Mouse (Mus musculus) heart, postnatal 10 days (tissue): ENCODE results near the gene Fkbp9. TPM values are rescaled to one million over a fixed set of nuclear protein-coding genes. Genes with fewer than 3 reads are reported as not detected.

ENCODE experiments used
- DNase-seq, 2 experiments: peaks; one replicate each; pipeline ENCODE4 v3.0.0; 2021
- intact Hi-C: fragments of 180-260 bp; cut with DNase I; formaldehyde crosslinking; loops from one replicate; pipeline ENCODE4 v1.15.1; 2025
- total RNA-seq, 2 experiments: library from RNA; stranded (reverse); gene quantifications; 2 replicates each; pipeline ENCODE4 v1.2.3; 2021

Gene Fkbp9
- total RNA-seq, 2 experiments from 2014 or later = 132 to 136 TPM

DNA sequence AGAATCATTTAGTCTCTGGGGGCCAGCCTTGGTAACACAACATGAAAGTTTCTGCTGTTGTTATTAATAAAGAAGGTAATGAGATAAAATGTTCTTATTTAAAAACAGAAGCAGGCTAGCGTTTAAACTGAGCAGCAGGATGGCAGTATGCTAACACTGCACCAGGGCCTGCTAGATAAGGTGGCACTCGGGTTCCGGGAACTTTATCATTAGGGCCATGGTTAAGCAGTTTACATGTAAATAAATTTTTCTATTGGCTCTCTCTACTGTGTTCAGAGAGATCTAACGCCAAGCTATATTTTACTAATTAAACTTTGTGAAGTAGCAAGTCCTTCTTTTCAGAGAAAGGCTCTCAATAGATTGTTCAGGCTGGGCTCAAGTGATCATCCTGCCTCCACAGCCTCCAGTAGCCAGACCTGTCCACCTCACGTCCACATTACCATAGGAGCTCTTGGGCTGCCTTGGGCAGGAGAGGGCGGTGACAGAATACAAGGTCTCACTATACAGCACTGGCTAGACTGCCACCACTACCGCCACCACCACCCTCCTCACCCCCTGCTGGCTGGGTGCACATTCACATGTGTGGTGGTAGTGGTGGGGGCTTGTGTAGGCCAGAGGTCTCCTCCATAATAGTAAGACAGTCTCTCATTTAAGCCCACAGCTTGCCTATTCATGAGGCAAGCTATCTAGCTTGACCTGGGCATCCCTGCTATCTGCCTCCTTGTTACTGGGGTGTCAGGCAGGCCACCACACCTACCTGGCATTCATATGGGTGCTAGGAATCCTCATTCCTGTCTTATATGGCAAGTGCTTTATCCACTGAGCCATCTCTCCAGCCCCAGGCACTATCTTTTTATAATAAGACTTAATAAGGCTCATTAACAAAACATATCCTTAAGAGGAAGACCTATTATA is 71.0 kb downstream of the Fkbp9 start:
- intact Hi-C loops = no loop called here
- no peak for DNase-seq

DNA sequence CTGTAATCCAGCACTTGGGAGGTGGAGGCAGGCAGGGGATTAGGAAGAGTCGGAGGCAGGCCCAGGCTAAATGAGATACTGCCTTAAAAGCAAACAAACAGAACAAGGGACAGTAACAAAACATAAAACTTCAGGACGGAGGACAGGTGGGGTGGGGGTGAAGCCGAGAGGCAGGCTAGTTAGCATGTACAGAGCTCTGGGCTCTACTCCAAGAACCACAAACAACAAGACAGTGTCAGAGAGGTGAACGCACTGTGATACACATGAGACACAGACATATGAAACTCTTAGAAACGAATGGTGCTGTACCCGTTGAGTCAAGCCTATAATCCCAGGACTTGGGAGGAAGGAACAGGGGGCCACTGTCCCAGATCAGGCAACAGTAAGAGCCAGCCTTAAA is 72.0 kb downstream of the Fkbp9 start:
- intact Hi-C loops = no loop called here
- DNase-seq = no peak

DNA sequence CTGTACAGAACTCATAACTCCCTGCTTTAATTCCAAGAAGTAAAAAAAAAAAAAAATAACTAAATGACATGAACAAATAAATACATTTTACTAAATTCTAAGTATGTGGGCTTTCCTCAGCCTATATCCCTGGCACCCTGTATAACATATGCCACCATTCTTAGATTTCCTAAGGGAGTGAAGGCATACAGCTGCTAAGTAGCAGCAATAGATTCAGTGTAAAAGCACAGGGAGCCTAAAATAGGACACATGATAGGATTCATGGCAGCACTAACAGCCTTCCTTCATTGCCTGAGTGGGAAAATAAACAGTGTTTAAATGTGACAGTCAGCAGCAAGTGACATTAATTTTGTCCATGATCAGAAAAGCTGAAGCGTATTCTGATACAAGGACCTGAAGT is 72.5 kb downstream of the Fkbp9 start:
- intact Hi-C loops = no loop called here
- DNase-seq = no peak

DNA sequence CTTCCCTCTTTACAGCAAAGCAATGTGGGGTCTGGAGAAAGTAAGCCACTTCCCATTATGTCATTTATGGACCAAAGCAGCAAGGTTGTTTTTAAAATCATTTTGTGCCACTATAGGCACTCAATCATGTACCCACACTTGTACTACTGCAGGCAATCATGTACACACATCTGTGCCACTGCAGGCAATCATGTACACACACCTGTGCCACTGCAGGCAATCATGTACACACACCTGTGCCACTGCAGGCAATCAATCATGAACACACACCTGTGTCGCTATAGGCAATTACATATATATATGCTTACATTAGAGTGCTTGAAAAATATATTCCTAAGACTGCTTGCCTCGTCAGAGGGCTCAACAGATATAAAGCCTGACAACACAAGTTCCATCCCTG is 73.1 kb downstream of the Fkbp9 start:
- intact Hi-C loops = loop anchor here (5.0 kb wide), 1 partner anchor 33 kb away; no protein-coding TSS in a partner anchor
- no peak for DNase-seq

DNA sequence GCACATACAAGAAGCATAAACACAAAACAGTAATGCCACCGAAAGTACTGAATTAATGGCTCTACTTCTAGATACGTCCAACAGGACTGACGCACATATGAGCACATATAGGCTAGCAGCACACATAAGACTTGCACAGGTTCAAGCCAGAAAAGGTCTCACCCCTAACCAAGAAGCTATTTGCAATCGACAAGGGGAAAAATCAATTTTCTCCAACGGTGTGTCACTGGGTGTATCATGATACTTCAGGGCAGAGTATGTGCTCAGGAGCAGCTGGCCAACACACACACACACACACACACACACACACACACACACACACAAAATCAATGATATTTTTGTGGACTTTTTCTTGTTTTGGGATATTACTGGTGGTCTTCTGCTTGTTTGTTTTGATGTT is 73.6 kb downstream of the Fkbp9 start:
- intact Hi-C loops = loop anchor here (5.0 kb wide), 1 partner anchor 33 kb away; no protein-coding TSS in a partner anchor
- no peak for DNase-seq

DNA sequence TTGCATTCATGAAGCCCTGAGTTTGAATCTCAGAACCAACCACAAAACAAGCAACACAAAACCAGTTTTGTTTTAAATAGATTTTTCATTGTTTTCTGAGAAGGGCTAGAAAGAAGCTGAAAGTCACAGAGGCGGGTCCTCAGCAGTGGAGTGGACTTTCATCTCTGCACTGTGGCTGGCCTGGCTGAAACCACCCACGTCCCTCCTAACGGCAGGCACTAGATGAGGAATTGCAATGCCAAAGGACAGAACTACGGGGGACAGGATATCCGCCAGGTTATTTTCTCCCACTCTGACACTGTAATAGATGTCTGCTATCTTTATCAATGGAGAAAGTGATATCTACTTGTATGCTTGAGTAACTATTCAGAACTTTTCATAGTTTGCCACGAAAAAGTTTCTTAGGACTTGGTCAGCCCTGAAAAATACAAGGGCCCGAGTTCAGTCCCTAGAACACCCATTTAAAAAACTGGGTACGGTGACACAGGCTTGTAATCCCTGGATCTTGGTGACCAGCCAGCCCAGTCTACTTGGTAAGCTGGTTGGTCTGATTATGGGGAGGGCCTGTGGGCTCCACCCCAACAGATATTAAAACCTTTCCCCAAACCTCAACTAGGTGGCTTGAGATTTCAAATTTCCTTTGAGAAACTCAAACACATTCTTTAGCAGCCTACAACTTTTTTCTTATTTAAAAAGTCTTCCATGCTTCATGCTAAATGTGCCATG is 74.4 kb downstream of the Fkbp9 start:
- DNase-seq = no peak
- intact Hi-C loops = loop anchor here (5.0 kb wide), 1 partner anchor 34 kb away; no protein-coding TSS in a partner anchor

DNA sequence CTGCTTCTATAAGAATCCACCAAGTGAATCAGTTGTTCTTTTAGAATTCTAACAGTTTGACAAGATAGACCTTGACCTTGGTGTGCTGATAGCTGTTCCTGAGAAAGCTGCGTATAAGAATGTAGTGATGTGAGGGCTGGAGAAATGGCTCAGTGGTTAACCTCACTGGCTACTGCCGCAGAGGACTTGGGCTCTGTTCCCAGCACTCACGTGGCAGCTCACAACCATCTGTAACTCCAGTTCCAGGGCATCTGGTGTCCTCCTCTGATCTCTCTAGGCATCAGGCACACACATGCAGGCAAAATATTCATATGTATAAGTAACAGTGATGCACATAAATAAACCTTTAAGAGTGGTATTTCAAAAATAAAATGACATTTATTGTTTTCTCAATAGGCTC is 76.1 kb downstream of the Fkbp9 start:
- no peak for DNase-seq
- intact Hi-C loops = loop anchor here (5.0 kb wide), 1 partner anchor 36 kb away; no protein-coding TSS in a partner anchor

DNA sequence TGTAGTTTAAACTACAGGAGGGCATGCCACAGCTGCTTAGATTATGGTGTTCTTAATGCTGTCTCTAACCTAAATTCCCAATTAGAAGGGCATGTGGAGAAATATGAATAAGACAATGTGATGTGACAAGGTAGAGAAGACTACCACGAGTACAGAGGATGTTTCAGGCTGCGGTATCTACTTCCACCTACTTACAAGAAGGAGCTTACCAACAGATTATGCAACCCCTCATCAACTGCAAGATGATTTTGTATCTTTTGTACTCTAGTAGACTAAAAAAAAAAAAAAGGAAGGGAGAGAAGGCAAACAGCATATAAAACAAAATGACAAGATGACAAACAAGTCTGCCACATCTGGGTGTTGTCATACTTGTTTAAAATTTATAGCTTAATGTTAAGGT is 76.5 kb downstream of the Fkbp9 start:
- intact Hi-C loops = loop anchor here (5.0 kb wide), 1 partner anchor 36 kb away; no protein-coding TSS in a partner anchor
- no peak for DNase-seq

DNA sequence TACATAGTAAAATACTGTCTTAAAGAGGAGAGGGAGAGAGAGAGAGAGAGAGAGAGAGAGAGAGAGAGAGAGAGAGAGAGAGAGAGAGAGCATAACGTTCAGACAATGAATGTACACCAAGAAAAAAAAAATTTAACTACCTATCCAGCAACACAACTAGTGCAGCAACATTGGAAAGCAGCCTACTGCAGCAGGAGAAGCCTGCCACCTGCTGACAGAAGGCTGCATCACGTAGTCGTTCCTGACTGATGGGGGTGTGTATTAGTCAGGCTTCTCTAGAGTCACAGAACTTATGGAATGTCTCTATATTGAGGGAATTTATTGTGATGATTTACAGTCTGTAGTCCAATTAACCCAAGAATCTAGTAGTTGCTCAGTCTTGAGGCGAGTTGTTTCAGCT is 77.1 kb downstream of the Fkbp9 start:
- intact Hi-C loops = loop anchor here (1.0 to 5.0 kb wide), 3 partner anchors 37 to 101 kb away; no protein-coding TSS in a partner anchor
- peak; percentile 76 to 83 for DNase-seq

DNA sequence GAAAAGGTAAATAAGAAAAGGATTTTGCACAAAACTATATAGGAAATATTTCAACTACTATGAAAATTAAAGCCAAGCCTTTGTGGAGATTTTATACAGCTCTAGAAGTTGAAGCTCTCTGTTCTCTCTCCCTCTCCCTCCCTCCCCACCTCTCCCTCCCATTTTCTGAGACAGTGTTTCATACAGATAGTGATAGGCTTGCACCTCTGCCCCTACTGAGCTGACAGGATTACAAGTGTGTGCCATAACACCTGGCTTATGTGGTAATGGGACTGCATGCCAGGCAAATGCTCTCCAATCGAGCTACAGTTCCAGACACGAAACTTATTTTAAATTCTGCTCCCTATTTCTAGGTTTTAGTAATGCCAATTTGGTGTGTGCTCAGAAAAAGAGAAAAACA is 79.1 kb downstream of the Fkbp9 start:
- no peak for DNase-seq
- intact Hi-C loops = no loop called here

DNA sequence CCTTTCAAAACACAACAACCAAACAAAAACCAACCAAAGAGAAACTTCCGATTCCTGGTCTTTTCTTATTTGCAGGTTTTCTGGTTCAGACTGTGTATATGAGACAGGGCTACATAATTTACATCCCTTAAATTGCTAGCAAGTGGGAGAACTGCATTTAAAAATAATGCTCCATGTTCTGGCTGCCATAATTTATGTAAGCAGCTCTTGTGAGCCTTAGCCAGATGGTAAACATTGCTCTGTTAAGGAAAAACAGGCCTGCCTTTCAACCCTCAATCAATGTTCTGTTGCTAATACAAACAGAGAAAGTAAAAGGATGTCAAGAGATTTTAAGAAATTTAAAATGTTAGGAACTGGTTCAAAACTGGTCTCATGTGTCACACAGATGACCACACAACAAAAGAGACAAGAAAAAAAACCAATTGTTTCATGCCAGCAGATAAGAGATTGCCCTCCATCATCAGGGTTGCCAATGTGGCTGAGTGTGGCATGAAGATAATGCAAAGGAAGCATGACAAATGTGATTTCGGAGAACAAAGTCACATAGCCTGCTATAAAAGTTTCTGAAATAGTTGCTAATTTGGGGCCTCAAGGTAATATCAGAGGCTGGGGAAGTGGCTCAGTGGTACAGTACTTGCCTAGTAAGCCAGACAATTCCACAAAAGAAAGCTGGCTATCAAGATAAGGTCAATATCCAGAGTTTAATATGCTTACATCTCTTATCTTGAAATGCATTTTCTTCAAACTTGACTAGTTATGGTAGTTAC is 81.4 kb downstream of the Fkbp9 start:
- no peak for DNase-seq
- intact Hi-C loops = no loop called here

DNA sequence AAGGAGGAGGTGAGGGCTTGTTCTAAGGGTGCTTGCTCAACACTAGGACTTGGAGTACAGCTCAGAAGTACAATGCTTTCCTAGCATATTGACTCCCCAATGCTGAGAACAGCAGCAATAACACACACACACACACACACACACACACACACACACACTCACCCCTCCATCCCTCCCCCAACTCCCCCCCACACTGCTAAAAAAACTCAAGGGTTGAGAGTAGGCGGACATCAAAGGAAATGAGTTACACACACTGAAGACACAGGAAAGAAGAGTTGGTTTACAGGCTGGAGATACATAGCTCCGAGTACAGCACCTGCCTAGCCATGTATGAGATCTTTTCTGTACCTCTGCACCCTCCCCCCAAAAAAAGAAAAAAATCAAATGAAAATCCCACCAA is 84.4 kb downstream of the Fkbp9 start:
- no peak for DNase-seq

DNA sequence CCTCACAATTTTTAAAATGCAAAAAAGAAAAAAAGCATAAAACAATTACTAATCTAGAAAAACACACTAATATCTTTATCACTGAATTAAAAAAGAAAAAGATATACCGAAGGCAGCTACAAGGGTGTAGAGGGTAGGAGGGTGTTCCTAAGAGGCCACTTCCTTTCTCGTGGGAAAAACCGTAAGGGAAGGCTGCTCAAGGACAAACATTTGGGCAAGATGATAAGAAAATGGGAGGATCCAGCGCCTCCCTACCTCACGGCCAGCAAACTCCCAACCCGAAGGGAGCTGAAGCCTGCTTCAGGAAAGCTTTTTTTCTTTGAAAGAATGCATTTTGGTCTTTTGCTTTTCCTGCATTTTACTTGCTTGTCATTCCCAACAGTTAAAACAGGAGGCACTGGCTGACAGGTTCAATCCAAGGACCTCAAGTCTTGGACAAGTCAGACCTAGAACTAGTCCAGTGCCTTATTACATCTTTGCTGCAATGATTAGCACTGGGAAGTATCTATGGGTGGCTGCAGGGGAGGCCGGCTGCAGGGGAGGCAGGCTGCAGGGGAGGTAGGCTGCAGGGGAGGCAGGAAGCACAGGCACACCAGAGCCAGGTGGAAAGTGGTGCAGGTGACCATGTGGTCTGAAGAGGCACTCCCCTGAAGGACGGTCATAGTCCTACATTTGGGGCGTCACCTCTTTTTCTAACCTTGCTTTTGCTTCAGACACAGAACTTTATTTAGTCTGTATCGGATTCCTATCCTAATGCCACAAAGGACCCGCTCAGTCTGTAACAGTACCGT is 85.9 kb downstream of the Fkbp9 start:
- no peak for DNase-seq
- intact Hi-C loops = no loop called here

More for the DNA sequence above, 84.4 kb downstream of the Fkbp9 start:
- intact Hi-C loops = no loop called here

DNA sequence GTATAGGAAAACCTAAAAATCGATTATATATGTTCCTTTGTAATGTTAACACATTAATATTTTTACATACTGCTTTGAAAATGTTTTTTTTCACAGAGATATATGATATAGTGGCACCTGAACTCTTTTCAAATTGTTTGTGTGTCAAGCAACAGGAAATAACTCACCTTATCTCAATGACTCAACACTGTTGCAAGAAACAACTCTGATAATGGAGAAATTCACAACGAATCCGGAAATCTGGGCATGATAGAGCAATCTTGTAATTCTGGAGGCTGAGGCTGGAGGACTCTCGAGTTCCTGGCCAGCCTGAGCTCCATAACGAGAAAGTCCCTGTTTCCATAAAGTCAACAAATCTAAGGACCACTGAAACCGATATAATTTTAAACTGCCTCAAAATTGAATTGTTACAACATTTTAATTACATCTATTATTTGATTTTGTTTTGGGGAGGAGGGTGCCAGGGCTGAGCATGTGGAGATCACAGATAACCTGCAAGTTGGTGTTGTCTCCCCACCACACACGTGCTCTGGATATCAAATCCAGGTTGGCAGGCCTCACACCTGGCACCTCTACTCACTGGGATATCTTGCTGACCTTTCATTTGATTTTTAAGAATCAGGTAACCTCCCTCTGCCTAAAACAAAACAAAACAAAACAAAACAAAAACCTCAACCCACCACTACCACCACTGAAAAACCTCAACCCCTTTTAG is 87.6 kb downstream of the Fkbp9 start:
- intact Hi-C loops = loop anchor here (5.0 to 10.0 kb wide), 3 partner anchors 122 to 655 kb away; partner anchors contain the start of genes Kbtbd2 and Ppm1k
- no peak for DNase-seq

DNA sequence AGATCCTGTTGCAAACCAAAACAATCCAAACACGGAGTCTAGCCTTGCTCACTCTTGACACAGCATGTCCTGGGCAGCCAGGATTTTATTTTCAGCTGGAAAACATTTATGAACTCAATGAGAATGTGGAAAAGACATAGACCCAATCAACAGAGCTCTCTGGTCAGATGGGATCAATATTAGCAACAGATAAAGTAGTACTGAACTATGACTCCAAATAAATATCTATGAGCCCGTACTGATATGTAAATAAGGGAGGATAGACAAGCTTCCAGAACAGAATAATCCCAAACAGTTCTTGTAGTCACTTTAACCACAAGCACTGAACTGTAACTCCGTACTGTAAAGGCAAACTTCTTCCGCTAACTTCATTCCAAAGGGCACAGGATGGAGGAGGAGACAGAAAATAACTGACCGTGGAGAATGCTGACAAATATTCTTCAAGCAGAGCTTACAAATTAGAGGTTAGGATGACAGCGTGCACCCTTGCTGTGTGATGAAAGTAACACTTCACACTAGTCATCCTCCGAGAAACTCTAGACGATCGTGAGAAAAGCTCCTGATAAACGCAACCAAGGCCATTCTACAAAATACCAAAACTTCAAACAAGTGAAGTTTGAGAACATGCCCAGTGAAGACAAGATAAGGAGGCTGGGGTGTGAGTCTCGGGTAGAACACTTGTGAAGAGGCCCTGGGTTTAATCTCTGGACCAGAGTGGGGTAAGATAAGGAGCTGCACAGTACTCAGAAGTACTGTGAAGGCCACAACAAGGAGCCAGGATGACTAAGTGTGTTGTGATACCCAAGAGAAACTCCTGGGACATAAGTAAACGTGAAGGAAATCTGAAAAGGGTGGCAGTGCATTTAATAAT is 88.6 kb downstream of the Fkbp9 start:
- no peak for DNase-seq
- intact Hi-C loops = loop anchor here (5.0 to 10.0 kb wide), 3 partner anchors 123 to 654 kb away; partner anchors contain the start of genes Kbtbd2 and Ppm1k

DNA sequence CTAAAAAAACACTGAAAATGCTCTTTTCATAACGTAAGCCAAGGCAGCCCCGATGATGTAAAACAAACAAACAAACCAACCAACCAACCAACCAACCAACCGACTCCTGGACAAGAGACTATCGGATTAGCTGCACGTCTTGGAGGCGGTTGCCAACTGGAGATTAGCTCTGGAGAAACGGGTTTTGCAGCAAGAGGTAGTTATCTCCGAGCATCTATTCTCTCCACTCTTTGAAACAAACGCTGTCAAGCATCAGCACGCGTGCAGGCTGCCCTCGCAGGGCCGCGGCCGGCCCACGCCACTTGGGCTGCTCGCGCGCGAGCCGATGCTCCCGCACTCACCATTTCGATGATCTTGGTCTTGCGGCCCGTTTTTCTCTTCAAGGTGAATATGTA is 91.5 kb downstream of the Fkbp9 start:
- intact Hi-C loops = loop anchor here (2.0 to 10.0 kb wide), 4 partner anchors 126 to 651 kb away; partner anchors contain the start of genes Avl9, Kbtbd2 and Ppm1k
- no peak for DNase-seq

DNA sequence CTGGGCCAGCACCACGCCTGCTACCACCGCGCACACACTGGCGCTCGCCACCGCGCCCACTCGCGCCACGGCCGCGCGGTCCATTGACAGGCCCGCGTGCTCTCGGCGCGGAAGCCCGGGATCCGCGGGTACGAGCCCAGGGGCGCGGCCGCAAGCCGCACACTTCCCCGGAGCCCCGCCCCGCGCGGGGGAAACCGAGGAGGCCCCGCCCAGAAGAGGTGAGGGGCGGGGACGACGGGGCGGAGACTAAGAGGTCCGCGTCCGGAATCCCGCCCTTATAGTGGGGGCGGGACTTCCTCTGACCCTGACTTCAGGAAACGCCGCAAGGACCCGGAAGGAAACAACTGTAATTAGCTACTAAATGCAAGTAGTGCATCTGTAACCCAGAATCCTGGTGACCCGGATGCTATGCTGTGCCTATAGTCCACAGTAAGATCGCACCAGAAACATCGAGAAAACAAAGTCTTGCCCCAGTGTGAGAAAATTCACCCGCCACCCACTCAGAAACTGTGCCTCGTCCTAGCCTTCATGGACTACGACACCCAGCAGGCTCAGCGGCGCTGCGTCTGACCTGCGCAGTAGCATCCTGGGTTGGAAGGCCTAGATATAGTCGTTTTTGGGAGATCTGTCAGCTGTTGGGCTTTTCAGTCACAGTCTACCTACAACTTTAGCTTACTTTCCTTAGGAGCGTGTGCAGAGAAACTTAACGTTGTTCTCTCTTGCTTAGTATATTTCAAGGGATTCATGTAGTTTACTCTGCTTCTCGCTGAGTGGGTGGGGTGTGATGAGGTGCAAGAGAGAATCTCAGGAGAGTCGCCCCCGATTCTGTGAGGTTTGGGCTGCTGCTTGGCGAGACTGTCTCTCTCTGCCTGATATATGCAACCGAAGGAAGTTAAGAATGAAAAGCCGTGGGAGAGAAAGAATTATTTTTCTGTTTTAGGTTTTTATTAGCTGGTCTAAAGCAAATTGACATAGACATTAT is 92.2 kb downstream of the Fkbp9 start, which contains the start of the genes Nt5c3 and Vmn1r4:
Gene Nt5c3, minus strand, starts transcription at position 207 of the 982 bp plus-strand sequence.
Gene Vmn1r4, plus strand, starts transcription at position 290 of the 982 bp plus-strand sequence.
- intact Hi-C loops = loop anchor here (2.0 to 10.0 kb wide), 4 partner anchors 127 to 651 kb away; partner anchors contain the start of genes Avl9, Kbtbd2 and Ppm1k
- peak; percentile 95 for DNase-seq
